Mouse (Mus musculus) MEL (cell line): ENCODE measurements around the gene Tfap2e. TPM values are rescaled to one million over a fixed set of nuclear protein-coding genes. Genes with fewer than 3 reads are reported as not detected.

Source experiments
- DNase-seq: peaks from one replicate; pipeline ENCODE4 v3.0.0; 2011; ENCODE audit warnings: low read depth, low spot score
- H3K27ac ChIP-seq: 2 replicates; pipeline ENCODE4 v1.5.1; 2012; ENCODE audit warnings: low read depth, mild to moderate bottlenecking, control low read depth, low read length, moderate library complexity; ENCODE audit not compliant: control insufficient read depth
- H3K27me3 ChIP-seq, 2 experiments: fragments of 150-350 bp in 1 of 2; sonication (generic) in 1 of 2; 2 replicates each; pipeline ENCODE4 v1.6.1; 2012; ENCODE audit warnings: low read length in 2 of 2, mild to moderate bottlenecking in 2 of 2, improper control_type of control experiment in 1 of 2, moderate library complexity in 1 of 2; ENCODE audit not compliant: insufficient read depth in 2 of 2, control insufficient read depth in 1 of 2
- H3K36me3 ChIP-seq, 2 experiments: 2 replicates each; pipeline ENCODE4 v1.6.1; 2012 to 2014; ENCODE audit warnings: low read length in 2 of 2, improper control_type of control experiment in 1 of 2, inconsistent platforms in 1 of 2, mild to moderate bottlenecking in 1 of 2; ENCODE audit not compliant: insufficient read depth in 2 of 2, control insufficient read depth in 1 of 2
- H3K4me1 ChIP-seq, 2 experiments: fragments of 150-350 bp in 1 of 2; sonication (generic) in 1 of 2; 2 replicates each; pipeline ENCODE4 v1.6.1; 2012; ENCODE audit warnings: low read length in 2 of 2, improper control_type of control experiment in 1 of 2, mild to moderate bottlenecking in 1 of 2; ENCODE audit not compliant: insufficient read depth in 2 of 2, control insufficient read depth in 1 of 2
- H3K4me3 ChIP-seq, 2 experiments: fragments of 150-350 bp in 1 of 2; sonication (generic) in 1 of 2; 2 replicates each; pipeline ENCODE4 v1.5.1; 2012; ENCODE audit warnings: low read depth in 2 of 2, low read length in 2 of 2, mild to moderate bottlenecking in 2 of 2, moderate library complexity in 2 of 2, control low read depth in 1 of 2, improper control_type of control experiment in 1 of 2; ENCODE audit not compliant: control insufficient read depth in 1 of 2, insufficient read depth in 1 of 2
- H3K79me2 ChIP-seq: 2 replicates; pipeline ENCODE4 v1.6.1; 2012; ENCODE audit warnings: mild to moderate bottlenecking, low read length, moderate library complexity; ENCODE audit not compliant: control insufficient read depth, poor library complexity, insufficient read depth
- H3K9ac ChIP-seq: 2 replicates; pipeline ENCODE4 v1.6.1; 2012; ENCODE audit warnings: low read depth, mild to moderate bottlenecking, control low read depth, low read length, moderate library complexity; ENCODE audit not compliant: control insufficient read depth, poor library complexity, severe bottlenecking
- H3K9me3 ChIP-seq: fragments of 150-350 bp; sonication (generic); replicated peaks from 2 replicates; pipeline ENCODE4 v1.6.1; 2012; ENCODE audit warnings: mild to moderate bottlenecking, low read length, improper control_type of control experiment, moderate library complexity; ENCODE audit not compliant: insufficient read depth
- BHLHE40 ChIP-seq: IDR thresholded peaks from 2 replicates; pipeline ENCODE4 v1.6.1; 2012; ENCODE audit warnings: low read depth, mild to moderate bottlenecking, inconsistent platforms, low read length, improper control_type of control experiment, borderline replicate concordance
- CHD1 ChIP-seq: IDR thresholded peaks from 2 replicates; pipeline ENCODE4 v1.6.1; 2012; ENCODE audit warnings: low read depth, mild to moderate bottlenecking, inconsistent platforms, low read length, improper control_type of control experiment
- CHD2 ChIP-seq: IDR thresholded peaks from 2 replicates; pipeline ENCODE4 v1.6.1; 2011; ENCODE audit warnings: low read length, improper control_type of control experiment
- ELF1 ChIP-seq: IDR thresholded peaks from 2 replicates; pipeline ENCODE4 v1.6.1; 2014; ENCODE audit warnings: low read depth, mild to moderate bottlenecking, inconsistent platforms, low read length, improper control_type of control experiment, moderate library complexity
- EP300 ChIP-seq, 2 experiments: IDR thresholded peaks; 2 replicates each; pipeline ENCODE4 v1.6.1; 2011; ENCODE audit warnings: improper control_type of control experiment in 2 of 2, low read length in 2 of 2, low read depth in 1 of 2, mild to moderate bottlenecking in 1 of 2
- GATA1 ChIP-seq: IDR thresholded peaks from 2 replicates; pipeline ENCODE4 v1.6.1; 2011; ENCODE audit warnings: low read depth, low read length, improper control_type of control experiment
- JUND ChIP-seq: IDR thresholded peaks from 2 replicates; pipeline ENCODE4 v1.6.1; 2011; ENCODE audit warnings: low read depth, mild to moderate bottlenecking, improper control_type of control experiment, low read length
- KAT2A ChIP-seq: conservative IDR thresholded peaks from 2 replicates; pipeline ENCODE4 v1.6.1; 2012; ENCODE audit warnings: low read depth, low read length, improper control_type of control experiment, inconsistent platforms
- MAFK ChIP-seq: IDR thresholded peaks from 2 replicates; pipeline ENCODE4 v1.6.1; 2011; ENCODE audit warnings: low read depth, mild to moderate bottlenecking, low read length, improper control_type of control experiment, borderline replicate concordance
- MAX ChIP-seq: IDR thresholded peaks from 2 replicates; pipeline ENCODE4 v1.6.1; 2011; ENCODE audit warnings: low read length, improper control_type of control experiment
- MAZ ChIP-seq: IDR thresholded peaks from 2 replicates; pipeline ENCODE4 v1.6.1; 2012; ENCODE audit warnings: low read depth, mild to moderate bottlenecking, inconsistent platforms, low read length, improper control_type of control experiment
- MEF2A ChIP-seq: IDR thresholded peaks from 2 replicates; pipeline ENCODE4 v1.6.1; 2014; ENCODE audit warnings: low read depth, mild to moderate bottlenecking, inconsistent platforms, low read length, improper control_type of control experiment; ENCODE audit not compliant: poor library complexity, insufficient replicate concordance, severe bottlenecking; ENCODE audit errors: extremely low read depth
- MYB ChIP-seq: IDR thresholded peaks from 2 replicates; pipeline ENCODE4 v1.6.1; 2011; ENCODE audit warnings: mild to moderate bottlenecking, low read depth, low read length, improper control_type of control experiment
- MYC ChIP-seq: IDR thresholded peaks from 2 replicates; pipeline ENCODE4 v1.6.1; 2011; ENCODE audit warnings: low read depth, mild to moderate bottlenecking, low read length, improper control_type of control experiment, moderate library complexity
- NELFE ChIP-seq: IDR thresholded peaks from 2 replicates; pipeline ENCODE4 v1.6.1; 2011; ENCODE audit warnings: low read depth, low read length, improper control_type of control experiment
- POLR2A ChIP-seq, 2 experiments: IDR thresholded peaks; 2 replicates each; pipeline ENCODE4 v1.6.1; 2011 to 2012; ENCODE audit warnings: low read length in 2 of 2, mild to moderate bottlenecking in 2 of 2, control low read depth in 1 of 2, improper control_type of control experiment in 1 of 2, low read depth in 1 of 2, moderate library complexity in 1 of 2; ENCODE audit not compliant: control insufficient read depth in 1 of 2, insufficient read depth in 1 of 2, poor library complexity in 1 of 2
- POLR2AphosphoS2 ChIP-seq: IDR thresholded peaks from 2 replicates; pipeline ENCODE4 v1.6.1; 2011; ENCODE audit warnings: low read length, improper control_type of control experiment
- RAD21 ChIP-seq: IDR thresholded peaks from 2 replicates; pipeline ENCODE4 v1.6.1; 2011; ENCODE audit warnings: mild to moderate bottlenecking, low read depth, low read length, improper control_type of control experiment
- RCOR1 ChIP-seq: IDR thresholded peaks from 2 replicates; pipeline ENCODE4 v1.6.1; 2012; ENCODE audit warnings: low read depth, mild to moderate bottlenecking, inconsistent platforms, low read length, improper control_type of control experiment
- SIN3A ChIP-seq: IDR thresholded peaks from 2 replicates; pipeline ENCODE4 v1.6.1; 2012; ENCODE audit warnings: low read length, improper control_type of control experiment, inconsistent platforms
- SMC3 ChIP-seq: IDR thresholded peaks from 2 replicates; pipeline ENCODE4 v1.6.1; 2011; ENCODE audit warnings: low read depth, low read length, improper control_type of control experiment
- TAL1 ChIP-seq: IDR thresholded peaks from 2 replicates; pipeline ENCODE4 v1.6.1; 2012; ENCODE audit warnings: mild to moderate bottlenecking, inconsistent platforms, low read length, moderate library complexity, mixed read lengths
- TBP ChIP-seq: IDR thresholded peaks from 2 replicates; pipeline ENCODE4 v1.8.0; 2011; ENCODE audit warnings: low read depth, low read length, improper control_type of control experiment
- TCF12 ChIP-seq: IDR thresholded peaks from 2 replicates; pipeline ENCODE4 v1.6.1; 2014; ENCODE audit warnings: low read depth, mild to moderate bottlenecking, inconsistent platforms, low read length, improper control_type of control experiment, moderate library complexity
- UBTF ChIP-seq: IDR thresholded peaks from 2 replicates; pipeline ENCODE4 v1.6.1; 2012; ENCODE audit warnings: low read depth, mild to moderate bottlenecking, inconsistent platforms, low read length, improper control_type of control experiment, moderate library complexity, borderline replicate concordance; ENCODE audit not compliant: insufficient read depth
- USF1 ChIP-seq: IDR thresholded peaks from 2 replicates; pipeline ENCODE4 v1.6.1; 2014; ENCODE audit warnings: low read depth, mild to moderate bottlenecking, inconsistent platforms, low read length, improper control_type of control experiment, moderate library complexity
- USF2 ChIP-seq, 2 experiments: IDR thresholded peaks; 2 replicates each; pipeline ENCODE4 v1.6.1; 2011 to 2012; ENCODE audit warnings: improper control_type of control experiment in 2 of 2, low read length in 2 of 2, borderline replicate concordance in 1 of 2, inconsistent platforms in 1 of 2, low read depth in 1 of 2, mild to moderate bottlenecking in 1 of 2; ENCODE audit not compliant: insufficient read depth in 1 of 2
- ZC3H11A ChIP-seq: IDR thresholded peaks from 2 replicates; pipeline ENCODE4 v1.6.1; 2012; ENCODE audit warnings: low read depth, mild to moderate bottlenecking, inconsistent platforms, low read length, improper control_type of control experiment
- ZKSCAN1 ChIP-seq: IDR thresholded peaks from 2 replicates; pipeline ENCODE4 v1.6.1; 2012; ENCODE audit warnings: low read depth, mild to moderate bottlenecking, inconsistent platforms, low read length, improper control_type of control experiment, moderate library complexity
- ZNF384 ChIP-seq: IDR thresholded peaks from 2 replicates; pipeline ENCODE4 v1.6.1; 2012; ENCODE audit warnings: low read depth, mild to moderate bottlenecking, inconsistent platforms, low read length, improper control_type of control experiment
- polyA plus RNA-seq, 2 experiments: library from polyadenylated mRNA; stranded (reverse) in 1 of 2; unstranded in 1 of 2; fragments of >175 nt in 1 of 2; fragments of >200 nt in 1 of 2; gene quantifications; 2 replicates each; pipeline versions ENCODE4 v1.2.1 to v1.2.4; 2012; ENCODE audit warnings: low replicate concordance in 2 of 2, low read depth in 1 of 2; ENCODE audit not compliant: insufficient read length in 2 of 2, insufficient read depth in 1 of 2, missing spikeins in 1 of 2
- total RNA-seq: library from RNA; depleted of rRNA; stranded (reverse); fragments of 300-350 nt; gene quantifications from 2 replicates; pipeline ENCODE4 v1.2.3, GENCODE M21; 2012

Gene Tfap2e
- total and polyA plus RNA-seq, 3 experiments: 0.03 TPM; not detected in 2

GRCm38 (mm10) chr4:126683084-126683483 lies 53.0 kb downstream of the Tfap2e start:
- H3K9ac ChIP-seq: 0 out of 2 replicates have a peak overlapping the region, but pooled peaks have one; percentile 38
- peaks cover 8 to 19% of the 10 kb centered on the region in 2 experiments for H3K4me1 ChIP-seq
- TF ChIP-seq USF1: no peak
- no peak for TF ChIP-seq TBP
- TF ChIP-seq CHD1: no peak
- TF ChIP-seq EP300 (IDR thresholded peaks at IDR 0.05; ENCODE audit: low read depth in 1 of 2, low read length in 2 of 2): no peak
- no peak for TF ChIP-seq MYC
- TF ChIP-seq SMC3: no peak
- no peak for TF ChIP-seq ELF1
- no peak for TF ChIP-seq TCF12
- no peak for TF ChIP-seq BHLHE40
- no peak for TF ChIP-seq TAL1
- peaks cover 45% of the 10 kb centered on the region for H3K79me2 ChIP-seq
- no peaks in the 10 kb centered on the region for H3K9me3 ChIP-seq
- peak overlapping the region; percentile 61 for H3K27ac ChIP-seq
- H3K4me3 ChIP-seq: peak overlapping the region in 1 of 2 experiments; percentile 72; a peak in 2 of 4 replicates
- no peak for DNase-seq
- peaks cover 25 to 38% of the 10 kb centered on the region in 2 experiments for H3K36me3 ChIP-seq
- H3K27me3 ChIP-seq: no peaks in the 10 kb centered on the region

- Histone ChIP-seq H3K4me3 (peak overlapping the region in 1 of 2 experiments; percentile 72; a peak in 2 of 4 replicates), H3K79me2 (peaks cover 51% of the 10 kb centered on the region), H3K4me1 (peaks cover 8 to 19% of the 10 kb centered on the region in 2 experiments), H3K9me3 (no peaks in the 10 kb centered on the region), H3K27me3 (no peaks in the 10 kb centered on the region), H3K27ac (peak overlapping the region; percentile 27), H3K36me3 (peaks cover 22 to 38% of the 10 kb centered on the region in 2 experiments), H3K9ac (peak overlapping the region; percentile 31; the same call in 1 of the 2 replicates)
- DNase-seq: peak; percentile 84
- TF ChIP-seq UBTF: no peak
- TF ChIP-seq EP300 (IDR thresholded peaks at IDR 0.05; ENCODE audit: low read depth in 1 of 2, low read length in 2 of 2): peak; percentile 83 to 88
- 0 out of 2 replicates have a peak, but pooled peaks have one; percentile 58 for TF ChIP-seq MYC
- no peak for TF ChIP-seq JUND
- TF ChIP-seq POLR2AphosphoS2: 0 out of 2 replicates have a peak, but pooled peaks have one; percentile 33
- peak; percentile 94 for TF ChIP-seq GATA1
- no peak for TF ChIP-seq USF2 (IDR thresholded peaks at IDR 0.05; ENCODE audit: borderline replicate concordance in 1 of 2, insufficient read depth in 1 of 2, low read depth in 1 of 2, low read length in 2 of 2)
- no peak for TF ChIP-seq KAT2A
- no peak; the same call in 1 of the 2 replicates for TF ChIP-seq ZKSCAN1
- TF ChIP-seq RAD21: no peak
- peak; percentile 91 for TF ChIP-seq TCF12
- no peak for TF ChIP-seq CHD1
- 0 out of 2 replicates have a peak, but pooled peaks have one; percentile 61 for TF ChIP-seq MAZ
- no peak for TF ChIP-seq SMC3
- no peak for TF ChIP-seq NELFE
- TF ChIP-seq POLR2A (IDR thresholded peaks at IDR 0.05; ENCODE audit: control insufficient read depth in 1 of 2, insufficient read depth in 1 of 2, low read depth in 1 of 2, low read length in 2 of 2, poor library complexity in 1 of 2): no peak
- no peak; the same call in 1 of the 2 replicates for TF ChIP-seq ZC3H11A
- peak; percentile 68 for TF ChIP-seq ZNF384
- peak; percentile 59; the same call in 1 of the 2 replicates for TF ChIP-seq MYB
- TF ChIP-seq MAX: no peak; the same call in 1 of the 2 replicates
- TF ChIP-seq CHD2: no peak
- TF ChIP-seq MEF2A: no peak
- TF ChIP-seq SIN3A: peak; percentile 93
- peak; percentile 77 for TF ChIP-seq RCOR1
- 0 out of 2 replicates have a peak, but pooled peaks have one; percentile 16 for TF ChIP-seq MAFK
- no peak for TF ChIP-seq TBP
- TF ChIP-seq ELF1: peak; percentile 16; the same call in 1 of the 2 replicates
- TF ChIP-seq TAL1: peak; percentile 87
Measured at GRCm38 (mm10) chr4:126682298-126682697, 53.7 kb downstream of the Tfap2e start.
